Mouse (Mus musculus) E14TG2a.4 (cell line): ENCODE results near the gene Kdm6b.

Source experiments
- CTCF ChIP-seq: conservative IDR thresholded peaks from 2 replicates; pipeline ENCODE4 v1.5.1; 2014; ENCODE audit warnings: low read length
- NANOG ChIP-seq: IDR thresholded peaks from 2 replicates; pipeline ENCODE4 v1.6.1; 2014; ENCODE audit warnings: borderline replicate concordance, low read length, mixed read lengths

GRCm38 (mm10) chr11:69422842-69423241 is 9.4 kb upstream of the Kdm6b start:
- no peak for TF ChIP-seq CTCF
- no peak for TF ChIP-seq NANOG
